Mouse (Mus musculus) liver, embryonic 11.5 days (tissue): ENCODE results near the gene Vps8. TPM values are rescaled to one million over a fixed set of nuclear protein-coding genes. Genes with fewer than 3 reads are reported as not detected.

Experiments used
- ATAC-seq: fragments of 200-750 bp; cut with Nextera tagmentation; replicated peaks from 2 replicates; pipeline ENCODE4 v1.8.0; 2017; ENCODE audit warnings: moderate number of reproducible peaks, mild to moderate bottlenecking, moderate TSS enrichment, moderate library complexity; ENCODE audit not compliant: low FRiP score
- DNase-seq: peaks from one replicate; pipeline ENCODE4 v3.0.0-alpha.2; 2017; ENCODE audit warnings: low spot score
- H3K27ac ChIP-seq: fragments of 300-500 bp; sonication (generic); 2 replicates; pipeline ENCODE4 v1.5.1; 2014; ENCODE audit warnings: mild to moderate bottlenecking, low read depth, low read length, control low read depth
- H3K27me3 ChIP-seq: fragments of 300-500 bp; sonication (generic); replicated peaks from 2 replicates; pipeline ENCODE4 v1.6.1; 2014; ENCODE audit warnings: low read length, mixed read lengths; ENCODE audit not compliant: control insufficient read depth, insufficient read depth
- H3K36me3 ChIP-seq: fragments of 300-500 bp; sonication (generic); 2 replicates; pipeline ENCODE4 v1.6.1; 2014; ENCODE audit warnings: mild to moderate bottlenecking, low read length, moderate library complexity, mixed read lengths; ENCODE audit not compliant: control insufficient read depth, insufficient read depth
- H3K4me1 ChIP-seq: fragments of 300-500 bp; sonication (generic); replicated peaks from 2 replicates; pipeline ENCODE4 v1.6.1; 2014; ENCODE audit warnings: low read length, mixed read lengths; ENCODE audit not compliant: control insufficient read depth, insufficient read depth
- H3K4me2 ChIP-seq: fragments of 300-500 bp; sonication (generic); 2 replicates; pipeline ENCODE4 v1.6.1; 2014; ENCODE audit warnings: mild to moderate bottlenecking, control low read depth, moderate library complexity
- H3K4me3 ChIP-seq: fragments of 300-500 bp; sonication (generic); 2 replicates; pipeline ENCODE4 v1.5.1; 2014; ENCODE audit warnings: low read depth, low read length, control low read depth
- H3K9ac ChIP-seq: fragments of 300-500 bp; sonication (generic); 2 replicates; pipeline ENCODE4 v1.6.1; 2014; ENCODE audit warnings: low read depth, low read length, control low read depth
- H3K9me3 ChIP-seq: fragments of 300-500 bp; sonication (generic); 2 replicates; pipeline ENCODE4 v1.6.1; 2016; ENCODE audit warnings: low read length, inconsistent platforms, mixed read lengths; ENCODE audit not compliant: control insufficient read depth
- WGBS: fragments of 180-500 bp; shearing (Covaris S2); extraction: QIAGEN DNeasy Blood & Tissue Kit; methylation state at CpG from one replicate; pipeline ENCODE4 v1.1.7; 2014; 5-methylcytosine and 5-hydroxymethylcytosine counted together
- polyA plus RNA-seq: library from polyadenylated mRNA; unstranded; fragments of >200 nt; fragmentation: Nextera tagmentation; extraction: Ambion mirVana; gene quantifications from 2 replicates; pipeline ENCODE4 v1.2.1, GENCODE M21; 2014

Gene Vps8
- polyA plus RNA-seq, 1 experiment from 2014 or later, result 15.9 TPM

DNA sequence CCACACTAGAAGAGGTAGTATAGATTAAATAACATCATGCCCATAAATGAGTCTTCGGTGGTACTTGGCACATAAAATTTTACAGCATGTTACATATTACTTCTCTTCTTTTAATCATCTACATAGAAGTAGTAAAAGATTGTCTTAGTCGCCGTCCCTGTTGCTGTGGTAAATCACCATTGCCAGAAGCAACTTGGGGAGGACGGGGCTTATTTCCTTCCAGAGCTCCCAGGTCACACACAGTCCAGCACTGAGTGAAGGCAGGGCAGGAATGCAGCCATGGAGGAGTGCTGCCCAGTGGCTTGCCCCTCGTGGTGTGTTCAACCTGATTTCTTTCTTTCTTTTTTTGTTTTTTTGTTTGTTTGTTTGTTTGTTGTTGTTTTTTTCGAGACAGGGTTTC is 181.4 kb downstream of the Vps8 start:
- ATAC-seq (no peak), DNase-seq (no peak)
- H3K9ac ChIP-seq, result no peak overlapping the region
- no peak overlapping the region for H3K27ac ChIP-seq
- no peaks in the 10 kb centered on the region for H3K36me3 ChIP-seq
- H3K4me1 ChIP-seq, result no peaks in the 10 kb centered on the region
- 74% methylated on average over 6 of the region's 6 CpGs for WGBS
- H3K4me3 ChIP-seq, result no peak overlapping the region
- no peak overlapping the region for H3K4me2 ChIP-seq
- no peaks in the 10 kb centered on the region for H3K27me3 ChIP-seq
- H3K9me3 ChIP-seq, result no peaks in the 10 kb centered on the region

DNA sequence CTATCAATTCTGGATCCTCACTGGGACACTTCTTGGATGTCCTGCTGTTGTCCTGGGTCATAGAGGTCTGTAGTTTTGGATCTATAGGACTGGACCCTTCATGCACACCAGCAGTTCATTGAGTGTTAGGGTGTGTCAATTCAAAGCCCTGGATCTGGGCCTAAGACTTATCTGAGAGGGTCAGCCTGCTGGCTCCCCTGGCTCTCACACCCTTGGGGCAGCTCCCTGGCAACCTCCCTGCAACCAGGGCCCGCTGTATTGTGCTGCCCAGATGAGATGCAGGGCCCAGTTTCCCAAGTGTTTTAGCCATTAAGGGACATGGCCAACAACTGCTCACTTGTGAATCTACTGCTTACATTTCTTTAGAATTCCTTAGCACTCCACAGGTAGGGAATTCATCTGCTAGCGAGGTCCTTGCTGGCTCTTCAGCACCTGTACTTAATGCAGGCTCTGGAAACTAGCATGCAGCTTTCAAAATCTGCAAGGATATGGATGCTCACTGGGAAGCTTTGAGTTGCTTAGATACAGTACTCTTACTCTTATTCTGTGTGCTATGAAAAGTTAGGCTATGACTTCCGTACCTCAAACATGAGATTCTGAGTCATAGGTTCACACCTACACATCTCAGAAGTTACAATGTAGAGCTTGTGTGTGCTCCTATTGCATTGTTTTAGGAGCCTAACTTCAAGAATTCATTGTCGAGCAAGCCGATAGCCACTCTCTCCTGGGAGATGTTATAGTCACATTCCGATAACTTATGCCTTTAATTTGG is 183.5 kb downstream of the Vps8 start:
- H3K27ac ChIP-seq, result no peak overlapping the region
- DNase-seq, result no peak
- WGBS, result 86% methylated on average over 6 of the region's 6 CpGs
- H3K4me3 ChIP-seq, result no peak overlapping the region
- no peaks in the 10 kb centered on the region for H3K27me3 ChIP-seq
- no peaks in the 10 kb centered on the region for H3K9me3 ChIP-seq
- no peaks in the 10 kb centered on the region for H3K36me3 ChIP-seq
- no peak overlapping the region for H3K4me2 ChIP-seq
- ATAC-seq, result no peak
- no peaks in the 10 kb centered on the region for H3K4me1 ChIP-seq
- H3K9ac ChIP-seq, result no peak overlapping the region

DNA sequence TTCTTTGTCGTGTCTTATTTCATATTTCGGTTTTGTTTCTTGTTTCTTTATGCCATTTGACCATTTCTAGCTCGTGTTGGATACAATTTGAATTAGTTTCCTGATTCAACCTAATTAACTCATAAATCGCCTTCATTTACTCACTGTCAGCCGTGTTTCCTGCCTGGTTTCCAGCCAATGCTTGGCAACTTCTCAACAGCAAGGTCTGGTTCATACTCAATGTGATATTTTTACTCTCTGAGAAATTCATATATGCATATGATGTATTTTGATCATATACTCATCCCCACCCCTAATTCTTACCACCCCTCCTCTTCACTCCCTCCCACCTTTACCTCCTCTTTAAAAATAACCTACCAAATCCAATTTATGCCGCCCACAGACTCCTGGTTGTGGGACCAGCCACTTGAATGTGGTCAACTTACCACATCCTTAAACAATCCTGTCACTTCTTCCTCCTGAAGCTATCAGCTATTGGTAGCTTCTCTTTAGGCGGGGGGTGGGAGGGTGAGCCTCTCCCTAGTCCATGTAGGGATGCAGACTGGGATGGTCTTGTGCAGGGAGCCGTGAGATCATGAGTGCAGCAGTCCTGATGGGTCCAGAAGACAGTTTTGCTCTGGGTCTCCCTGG is 184.2 kb downstream of the Vps8 start:
- ATAC-seq (no peak), DNase-seq (no peak)
- H3K4me3 ChIP-seq, result no peak overlapping the region
- H3K9me3 ChIP-seq, result no peaks in the 10 kb centered on the region
- H3K27ac ChIP-seq, result no peak overlapping the region
- 67% methylated on average over 8 of the region's 8 CpGs for WGBS
- no peaks in the 10 kb centered on the region for H3K27me3 ChIP-seq
- no peak overlapping the region for H3K9ac ChIP-seq
- no peaks in the 10 kb centered on the region for H3K36me3 ChIP-seq
- H3K4me2 ChIP-seq, result no peak overlapping the region
- H3K4me1 ChIP-seq, result no peaks in the 10 kb centered on the region

DNA sequence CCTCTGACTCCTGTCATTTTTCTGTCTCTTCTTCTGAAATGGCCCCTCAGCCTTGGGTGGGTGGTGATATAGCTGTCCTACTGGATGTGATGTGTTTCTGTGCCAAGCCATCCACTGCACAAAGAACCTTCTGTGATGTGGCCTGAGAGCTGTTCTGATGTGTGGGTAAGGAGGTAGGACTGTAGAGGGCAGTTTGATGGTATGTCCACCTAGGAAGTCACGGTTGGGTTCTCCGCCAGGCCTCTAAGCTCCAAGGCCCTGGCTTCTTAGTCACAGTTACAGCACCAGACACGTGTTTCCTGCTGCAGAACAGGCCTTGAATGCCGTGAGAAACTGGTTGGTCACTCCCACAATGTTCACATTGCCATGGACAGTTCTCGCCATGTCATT is 184.7 kb downstream of the Vps8 start:
- ATAC-seq, result no peak

DNA sequence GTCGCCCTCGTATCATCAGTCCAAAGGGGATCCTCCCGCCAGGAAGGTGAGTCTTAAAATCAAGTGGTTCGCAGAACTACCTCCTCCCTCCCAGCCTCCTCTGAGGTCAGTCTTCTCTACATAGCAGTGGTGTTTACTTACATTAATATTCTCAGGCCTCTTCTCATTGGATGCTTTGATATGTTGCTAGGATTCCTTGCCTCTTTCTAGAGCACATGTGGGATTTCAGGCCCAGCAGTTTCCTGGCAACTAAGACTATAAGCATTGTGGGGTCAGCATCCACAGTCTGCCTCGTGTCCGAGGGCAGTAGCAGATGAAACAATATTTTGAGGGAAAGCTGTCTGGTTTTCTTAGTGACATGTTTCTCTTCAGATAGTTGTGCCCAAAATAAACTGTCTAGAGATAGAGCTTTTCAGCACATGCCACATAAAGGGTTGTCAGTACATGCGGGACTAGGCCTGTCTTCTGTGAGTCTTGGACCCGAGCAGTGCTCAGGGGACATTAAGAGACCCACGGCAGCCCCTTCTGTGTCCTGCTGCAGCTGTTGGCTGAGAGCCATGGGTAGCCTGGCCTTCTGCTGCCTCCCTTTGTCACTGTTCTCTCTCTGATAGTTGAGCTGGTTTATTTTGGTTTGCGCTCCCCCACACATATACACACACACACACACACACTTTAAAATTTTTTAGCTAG is 185.4 kb downstream of the Vps8 start:
- no peaks in the 10 kb centered on the region for H3K36me3 ChIP-seq
- no peak for ATAC-seq
- no peaks in the 10 kb centered on the region for H3K27me3 ChIP-seq
- 82% methylated on average over 10 of the region's 10 CpGs for WGBS
- no peaks in the 10 kb centered on the region for H3K9me3 ChIP-seq
- H3K27ac ChIP-seq, result no peak overlapping the region
- no peak overlapping the region for H3K4me2 ChIP-seq
- DNase-seq, result no peak
- no peak overlapping the region for H3K4me3 ChIP-seq
- H3K4me1 ChIP-seq, result no peaks in the 10 kb centered on the region
- no peak overlapping the region for H3K9ac ChIP-seq

More for the DNA sequence above, 184.7 kb downstream of the Vps8 start:
- 73% methylated on average over 5 of the region's 5 CpGs for WGBS
- H3K9ac ChIP-seq, result no peak overlapping the region
- no peak overlapping the region for H3K4me3 ChIP-seq
- no peak for DNase-seq
- no peaks in the 10 kb centered on the region for H3K36me3 ChIP-seq
- no peaks in the 10 kb centered on the region for H3K4me1 ChIP-seq
- no peaks in the 10 kb centered on the region for H3K9me3 ChIP-seq
- H3K4me2 ChIP-seq, result no peak overlapping the region
- no peak overlapping the region for H3K27ac ChIP-seq
- no peaks in the 10 kb centered on the region for H3K27me3 ChIP-seq

DNA sequence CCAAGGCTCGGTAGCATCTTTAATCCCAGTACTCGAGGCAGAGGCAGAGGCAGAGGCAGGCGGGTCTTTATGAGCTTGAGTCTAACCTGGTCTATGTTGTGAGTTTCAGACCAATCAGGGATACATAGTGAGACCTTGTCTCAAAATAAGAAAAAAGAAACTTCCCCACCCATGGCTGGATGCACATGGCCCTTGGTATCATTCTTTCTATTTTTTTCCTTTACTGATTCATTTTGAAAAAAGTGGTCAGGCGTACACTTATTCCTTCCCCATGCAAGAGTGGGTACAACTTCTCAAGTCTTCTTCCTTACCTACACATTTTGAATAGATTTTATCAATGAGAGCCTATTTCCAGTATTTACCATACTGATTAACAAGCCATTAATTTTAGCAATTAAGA is 187.6 kb downstream of the Vps8 start:
- DNase-seq, result no peak
- no peak for ATAC-seq
- Histone ChIP-seq H3K4me2 (no peak overlapping the region), H3K36me3 (no peaks in the 10 kb centered on the region), H3K4me3 (no peak overlapping the region), H3K27me3 (no peaks in the 10 kb centered on the region), H3K9me3 (no peaks in the 10 kb centered on the region), H3K9ac (no peak overlapping the region), H3K4me1 (no peaks in the 10 kb centered on the region), H3K27ac (no peak overlapping the region)
- 92% methylated on average over 4 of the region's 4 CpGs for WGBS

DNA sequence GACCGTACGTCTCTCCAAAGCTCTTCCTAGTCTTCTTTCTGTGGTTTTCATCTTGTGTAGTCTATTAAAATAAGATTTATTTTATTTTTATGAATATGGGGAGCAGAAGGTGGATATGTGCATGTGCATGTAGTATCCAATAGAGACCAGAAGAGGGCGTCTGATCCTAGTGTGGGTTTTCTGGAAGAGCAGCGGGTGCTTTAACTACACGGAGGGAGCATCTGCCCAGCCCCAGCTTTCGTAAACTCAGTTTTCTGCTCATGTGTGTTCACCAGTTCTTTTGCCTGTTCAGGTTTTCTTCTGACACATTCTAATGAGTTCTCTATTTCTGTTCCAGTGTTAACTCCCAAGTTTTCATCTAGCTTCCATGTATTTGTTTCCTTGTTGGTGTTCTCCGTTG is 192.9 kb downstream of the Vps8 start:
- no peak for ATAC-seq
- DNase-seq, result no peak
- Histone ChIP-seq H3K9ac (no peak overlapping the region), H3K36me3 (no peaks in the 10 kb centered on the region), H3K27ac (no peak overlapping the region), H3K9me3 (no peaks in the 10 kb centered on the region), H3K4me2 (no peak overlapping the region), H3K27me3 (no peaks in the 10 kb centered on the region), H3K4me1 (no peaks in the 10 kb centered on the region), H3K4me3 (no peak overlapping the region)
- WGBS, result 64% methylated on average over 7 of the region's 7 CpGs

DNA sequence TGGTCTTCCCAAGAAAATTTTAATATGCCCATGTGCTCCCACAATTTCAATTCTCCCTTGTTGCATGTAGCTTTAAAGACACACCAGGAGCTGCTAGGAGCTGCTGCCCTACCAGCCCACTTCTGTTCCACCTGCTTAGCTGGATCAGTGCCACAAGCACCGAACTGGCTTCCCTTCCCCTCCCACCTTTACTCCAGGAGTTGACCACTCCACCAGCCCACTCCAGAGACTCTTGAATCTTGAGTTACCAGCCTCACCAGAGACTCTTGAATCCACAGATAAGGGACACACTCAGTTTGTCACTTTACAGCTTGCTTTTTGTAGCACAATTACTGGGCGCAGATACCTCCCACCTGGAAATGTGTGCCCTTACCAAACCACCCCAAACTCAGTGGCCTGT is 197.7 kb downstream of the Vps8 start:
- no peak overlapping the region for H3K27ac ChIP-seq
- H3K4me3 ChIP-seq, result no peak overlapping the region
- DNase-seq, result no peak
- ATAC-seq, result no peak
- H3K9me3 ChIP-seq, result no peaks in the 10 kb centered on the region
- WGBS, result 79% methylated on average over 2 of the region's 2 CpGs
- H3K36me3 ChIP-seq, result no peaks in the 10 kb centered on the region
- H3K4me2 ChIP-seq, result no peak overlapping the region
- H3K4me1 ChIP-seq, result 0 out of 2 replicates have a peak, but pooled peaks cover 4% of the 10 kb centered on the region
- no peak overlapping the region for H3K9ac ChIP-seq
- H3K27me3 ChIP-seq, result no peaks in the 10 kb centered on the region
